Comparison of ENCODE assay signal across 9 mouse cellular contexts in the genomic region with DNA sequence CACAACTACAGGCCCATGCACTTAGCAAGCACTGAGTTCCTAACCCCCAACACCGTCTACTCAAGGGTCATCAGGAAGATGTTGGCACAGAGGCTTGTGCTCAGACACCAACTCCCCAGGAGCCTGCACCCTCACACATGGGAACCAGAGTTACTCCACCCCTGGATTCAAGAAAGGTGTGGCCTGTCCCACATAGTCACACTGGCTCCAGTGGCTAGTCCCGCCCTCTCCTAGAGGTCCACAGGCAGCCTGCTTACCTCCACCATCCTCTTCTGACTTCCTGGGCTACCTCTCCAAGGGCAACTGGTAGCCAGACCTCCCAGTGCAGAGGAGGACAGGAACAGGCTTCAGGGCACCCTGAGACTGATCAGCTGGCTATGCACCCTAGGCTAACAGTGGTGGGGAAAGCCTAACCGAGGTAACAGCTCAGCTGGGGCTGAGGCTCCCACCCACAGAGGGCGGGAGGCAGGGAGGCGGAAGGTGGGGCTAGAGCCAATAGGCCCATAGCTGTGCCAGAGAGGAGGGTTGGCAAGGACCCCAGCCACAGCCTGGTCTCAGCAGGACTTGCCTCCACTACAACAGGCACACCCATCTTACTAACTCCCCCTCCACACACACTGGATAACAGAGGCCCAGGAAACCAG. TPM values are rescaled to one million over a fixed set of nuclear protein-coding genes. Genes with fewer than 3 reads are reported as not detected.
DNase-seq lines count a peak whose midpoint lies in the region; ATAC-seq lines count a peak whose summit lies in the region.
"Had no signal": no experiment of that assay in that cellular context is flagged by ENCODE, and none has a peak within 500 bp of the region (broad histone marks: within the 10 kb centered on the region; RNA-seq: fewer than 3 reads in every experiment).

No protein-coding gene starts in this region.

- ATAC-seq in frontal cortex, adult (ENCODE audit: low TSS enrichment), result peak; percentile 44; the same call in 1 of the 2 replicates
- ATAC-seq in erythroblast, adult 5-6 weeks (replicated peaks; ENCODE audit: low FRiP score, poor library complexity, severe bottlenecking), result peak; percentile 84

- DNase-seq in frontal cortex, postnatal 10 days (ENCODE audit: low spot score in 2 of 2), result no peak
- DNase-seq in heart, postnatal 10 days, result peak; percentile 77 to 78
- peak; percentile 38 to 63 for DNase-seq in layer of hippocampus, adult 18-20 months (ENCODE audit: low spot score in 2 of 2)
- DNase-seq in lung, postnatal 14 days, result peak; percentile 84
- no peak for DNase-seq in thymus, postnatal 36 days
- no peak for DNase-seq in adrenal gland, postnatal 36 days

- intact Hi-C loops in heart, postnatal 10 days (cut with DNase I), result no loop called here

RNA-seq across cellular contexts. Expression of a gene that starts 21.6 kb away (rescaled TPM):
- total RNA-seq in erythroblast, adult 5-6 weeks (2015; ENCODE audit: low replicate concordance), result 7.3 and 11.9 TPM in 2 replicates
- 3.1 and 4.8 TPM in 2 replicates for total RNA-seq in erythroblast, adult 5-6 weeks (2017; ENCODE audit: low replicate concordance)
- total RNA-seq in heart, postnatal 10 days (2021), result 10 to 100 TPM; 37.7 to 40.4 TPM
- 10 to 100 TPM; 74.1 to 77.1 TPM for total RNA-seq in layer of hippocampus, adult 18-20 months (2021)
- total RNA-seq in adrenal gland, postnatal 36 days (2021), result 10 to 100 TPM; 62.5 to 69.8 TPM

RNA-seq across cellular contexts. Expression of a gene that starts 21.6 kb away (rescaled TPM):
- 3.1 and 3.5 TPM in 2 replicates for total RNA-seq in erythroblast, adult 5-6 weeks (2015; ENCODE audit: low replicate concordance)
- 2.0 and 6.4 TPM in 2 replicates for total RNA-seq in erythroblast, adult 5-6 weeks (2017; ENCODE audit: low replicate concordance)
- 10 to 100 TPM; 11.2 to 15.6 TPM for total RNA-seq in heart, postnatal 10 days (2021)
- total RNA-seq in layer of hippocampus, adult 18-20 months (2021), result 10 to 100 TPM; 12.7 to 14.6 TPM
- total RNA-seq in adrenal gland, postnatal 36 days (2021), result 10 to 100 TPM; 28.0 to 30.0 TPM

RNA-seq across cellular contexts. Expression of a gene that starts 29.3 kb away (rescaled TPM):
- 0.84 TPM in 1 of 2 replicates, not detected in the other for total RNA-seq in erythroblast, adult 5-6 weeks (2015; ENCODE audit: low replicate concordance)
- total RNA-seq in erythroblast, adult 5-6 weeks (2017; ENCODE audit: low replicate concordance), result not detected in 2 replicates
- total RNA-seq in heart, postnatal 10 days (2021), result not detected
- under 1 TPM in 1 of 2 experiments, not detected in 1; 0.28 TPM for total RNA-seq in layer of hippocampus, adult 18-20 months (2021)
- under 1 TPM in 1 of 2 experiments, not detected in 1; 0.20 TPM for total RNA-seq in adrenal gland, postnatal 36 days (2021)

RNA-seq across cellular contexts. Expression of a gene that starts 35.7 kb away (rescaled TPM):
- not detected in 2 replicates for total RNA-seq in erythroblast, adult 5-6 weeks (2015; ENCODE audit: low replicate concordance)
- total RNA-seq in erythroblast, adult 5-6 weeks (2017; ENCODE audit: low replicate concordance), result not detected in 2 replicates
- total RNA-seq in heart, postnatal 10 days (2021), result not detected
- not detected for total RNA-seq in layer of hippocampus, adult 18-20 months (2021)
- not detected for total RNA-seq in adrenal gland, postnatal 36 days (2021)
- total RNA-seq: neutrophil, adult 5-6 weeks had no signal

RNA-seq across cellular contexts. Expression of a gene that starts 53.8 kb away (rescaled TPM):
- not detected in 2 replicates for total RNA-seq in erythroblast, adult 5-6 weeks (2015; ENCODE audit: low replicate concordance)
- total RNA-seq in erythroblast, adult 5-6 weeks (2017; ENCODE audit: low replicate concordance), result not detected in 2 replicates
- total RNA-seq in heart, postnatal 10 days (2021), result not detected
- not detected for total RNA-seq in layer of hippocampus, adult 18-20 months (2021)
- total RNA-seq in adrenal gland, postnatal 36 days (2021), result not detected
- total RNA-seq: neutrophil, adult 5-6 weeks had no signal

Comparison
In these comparisons a context has a peak if more than half of its experiments do, and no peak if none do; other contexts are left out.
1. DNase-seq: peak in heart, postnatal 10 days (2 of 2), layer of hippocampus, adult 18-20 months (2 of 2) and lung, postnatal 14 days (single experiment); none in frontal cortex, postnatal 10 days (0 of 2), thymus, postnatal 36 days (0 of 2) and adrenal gland, postnatal 36 days (0 of 2).